Mouse (Mus musculus) embryonic facial prominence, embryonic 14.5 days (tissue): ENCODE measurements around the gene Hpgd. TPM values are rescaled to one million over a fixed set of nuclear protein-coding genes. Genes with fewer than 3 reads are reported as not detected.
"Not testable (repeated sequence)": the region's sequence is repeated elsewhere in the genome, so short reads cannot be mapped to it uniquely, and the experiment has no call there.

ENCODE experiments used
- ATAC-seq: fragments of 200-750 bp; cut with Nextera tagmentation; 2 replicates; pipeline ENCODE4 v1.8.0; 2017; ENCODE audit warnings: low read depth, moderate number of reproducible peaks, moderate TSS enrichment
- DNase-seq: peaks from one replicate; pipeline ENCODE4 v3.0.0-alpha.2; 2015; ENCODE audit warnings: low spot score
- H3K27ac ChIP-seq: fragments of 300-500 bp; sonication (generic); replicated peaks from 2 replicates; pipeline ENCODE4 v1.5.1; 2014; ENCODE audit warnings: low read depth, mild to moderate bottlenecking, low read length, moderate library complexity
- H3K27me3 ChIP-seq: fragments of 300-500 bp; sonication (generic); replicated peaks from 2 replicates; pipeline ENCODE4 v1.6.1; 2014; ENCODE audit warnings: low read length; ENCODE audit not compliant: control insufficient read depth, insufficient read depth
- H3K36me3 ChIP-seq: fragments of 300-500 bp; sonication (generic); 2 replicates; pipeline ENCODE4 v1.6.1; 2014; ENCODE audit warnings: low read length, mixed read lengths; ENCODE audit not compliant: control insufficient read depth, insufficient read depth
- H3K4me1 ChIP-seq: fragments of 300-500 bp; sonication (generic); 2 replicates; pipeline ENCODE4 v1.6.1; 2014; ENCODE audit warnings: antibody characterized with exemption, low read length; ENCODE audit not compliant: control insufficient read depth, insufficient read depth
- H3K4me2 ChIP-seq: fragments of 300-500 bp; sonication (generic); 2 replicates; pipeline ENCODE4 v1.6.1; 2014; ENCODE audit warnings: low read depth, mild to moderate bottlenecking, low read length, moderate library complexity, mixed read lengths
- H3K4me3 ChIP-seq: fragments of 300-500 bp; sonication (generic); 2 replicates; pipeline ENCODE4 v1.5.1; 2014; ENCODE audit warnings: low read depth, mild to moderate bottlenecking, low read length
- H3K9ac ChIP-seq: fragments of 300-500 bp; sonication (generic); 2 replicates; pipeline ENCODE4 v1.6.1; 2014; ENCODE audit warnings: low read depth, mild to moderate bottlenecking, low read length, moderate library complexity, mixed read lengths
- H3K9me3 ChIP-seq: fragments of 300-500 bp; sonication (generic); 2 replicates; pipeline ENCODE4 v1.6.1; 2016; ENCODE audit warnings: low read length; ENCODE audit not compliant: control insufficient read depth
- WGBS: fragments of 180-500 bp; shearing (Covaris S2); extraction: QIAGEN DNeasy Blood & Tissue Kit; methylation state at CpG from one replicate; pipeline ENCODE4 v1.1.7; 2014; 5-methylcytosine and 5-hydroxymethylcytosine counted together
- polyA plus RNA-seq: library from polyadenylated mRNA; unstranded; fragments of >200 nt; fragmentation: Nextera tagmentation; extraction: Ambion mirVana; gene quantifications from 2 replicates; pipeline ENCODE4 v1.2.1, GENCODE M21; 2014

Hpgd gene
- polyA plus RNA-seq: 32.8 and 36.8 TPM in 2 replicates

GRCm38 (mm10) chr8:56294373-56294877, at the start of gene Hpgd:
TSS of gene Hpgd (plus strand) at chr8:56294585.
- WGBS: under 1% methylated on average over 33 of the region's 33 CpGs
- Histone ChIP-seq H3K4me1 (peaks cover 5% of the 10 kb centered on the region), H3K4me3 (peak within 1 kb of the TSS; percentile 52), H3K27me3 (peaks cover 5% of the 10 kb centered on the region; the same call in 1 of the 2 replicates), H3K4me2 (peak within 1 kb of the TSS; percentile 78), H3K9ac (peak within 1 kb of the TSS; percentile 66), H3K27ac (no peak within 1 kb of the TSS; the same call in 1 of the 2 replicates), H3K9me3 (no peaks in the 10 kb centered on the region), H3K36me3 (no peaks in the 10 kb centered on the region)
- peak; percentile 82 for ATAC-seq
- DNase-seq: peak; percentile 80

- not testable (repeated sequence) for H3K9ac ChIP-seq, H3K4me2 ChIP-seq, H3K27me3 ChIP-seq, H3K36me3 ChIP-seq, H3K27ac ChIP-seq, H3K9me3 ChIP-seq, H3K4me3 ChIP-seq, DNase-seq, ATAC-seq, H3K4me1 ChIP-seq
- 67% methylated on average over 3 of the region's 3 CpGs for WGBS
Measured at GRCm38 (mm10) chr8:56251728-56252127, 42.7 kb upstream of the Hpgd start.

- no peak overlapping the region for H3K27ac ChIP-seq
- H3K4me2 ChIP-seq: no peak overlapping the region
- H3K4me1 ChIP-seq: no peaks in the 10 kb centered on the region
- no peak for ATAC-seq
- WGBS: 62% methylated on average over 1 of the region's 1 CpGs
- no peak overlapping the region for H3K4me3 ChIP-seq
- no peaks in the 10 kb centered on the region for H3K9me3 ChIP-seq
- H3K27me3 ChIP-seq: no peaks in the 10 kb centered on the region
- no peak for DNase-seq
- no peak overlapping the region for H3K9ac ChIP-seq
- no peaks in the 10 kb centered on the region for H3K36me3 ChIP-seq
Measured at GRCm38 (mm10) chr8:56252314-56252713, 42.1 kb upstream of the Hpgd start.

- H3K4me1 ChIP-seq: no peaks in the 10 kb centered on the region
- ATAC-seq: no peak
- H3K27ac ChIP-seq: no peak overlapping the region
- 74% methylated on average over 1 of the region's 1 CpGs for WGBS
- no peaks in the 10 kb centered on the region for H3K27me3 ChIP-seq
- no peak overlapping the region for H3K9ac ChIP-seq
- DNase-seq: peak; percentile 16
- no peak overlapping the region for H3K4me2 ChIP-seq
- H3K36me3 ChIP-seq: no peaks in the 10 kb centered on the region
- no peaks in the 10 kb centered on the region for H3K9me3 ChIP-seq
- no peak overlapping the region for H3K4me3 ChIP-seq
Measured at GRCm38 (mm10) chr8:56261190-56261589, 33.2 kb upstream of the Hpgd start.

- no peaks in the 10 kb centered on the region for H3K27me3 ChIP-seq
- H3K36me3 ChIP-seq: no peaks in the 10 kb centered on the region
- WGBS: 50% methylated on average over 10 of the region's 10 CpGs
- peak overlapping the region; percentile 15; the same call in 1 of the 2 replicates for H3K27ac ChIP-seq
- no peak overlapping the region for H3K4me2 ChIP-seq
- no peaks in the 10 kb centered on the region for H3K9me3 ChIP-seq
- H3K4me1 ChIP-seq: peaks cover 4% of the 10 kb centered on the region; the same call in 1 of the 2 replicates
- H3K9ac ChIP-seq: no peak overlapping the region
- H3K4me3 ChIP-seq: no peak overlapping the region
- DNase-seq: peak; percentile 26
- no peak for ATAC-seq
Measured at GRCm38 (mm10) chr8:56269687-56270663, 24.4 kb upstream of the Hpgd start.

- no peaks in the 10 kb centered on the region for H3K36me3 ChIP-seq
- H3K27ac ChIP-seq: no peak overlapping the region
- 53% methylated on average over 1 of the region's 1 CpGs for whole genome bisulfite sequencing
Measured at GRCm38 (mm10) chr8:56272934-56273333, 21.5 kb upstream of the Hpgd start.

GRCm38 (mm10) chr8:56275316-56275715, 19.1 kb upstream of the Hpgd start:
- Histone ChIP-seq H3K27ac (no peak overlapping the region), H3K4me2 (no peak overlapping the region), H3K27me3 (no peaks in the 10 kb centered on the region), H3K9me3 (no peaks in the 10 kb centered on the region), H3K36me3 (no peaks in the 10 kb centered on the region), H3K9ac (no peak overlapping the region), H3K4me1 (no peaks in the 10 kb centered on the region), H3K4me3 (no peak overlapping the region)
- no peak for DNase-seq
- ATAC-seq: no peak

More at GRCm38 (mm10) chr8:56272934-56273333, 21.5 kb upstream of the Hpgd start:
- Histone ChIP-seq H3K4me1 (peaks cover 4% of the 10 kb centered on the region; the same call in 1 of the 2 replicates), H3K9ac (no peak overlapping the region), H3K9me3 (no peaks in the 10 kb centered on the region), H3K27me3 (no peaks in the 10 kb centered on the region), H3K4me3 (no peak overlapping the region), H3K4me2 (no peak overlapping the region)
- DNase-seq (no peak), ATAC-seq (no peak)

GRCm38 (mm10) chr8:56277810-56278528, 16.4 kb upstream of the Hpgd start:
- Histone ChIP-seq H3K4me2 (no peak overlapping the region), H3K4me1 (no peaks in the 10 kb centered on the region), H3K9ac (no peak overlapping the region), H3K4me3 (no peak overlapping the region), H3K27ac (no peak overlapping the region), H3K9me3 (no peaks in the 10 kb centered on the region), H3K36me3 (no peaks in the 10 kb centered on the region), H3K27me3 (no peaks in the 10 kb centered on the region)
- ATAC-seq: no peak
- WGBS: 79% methylated on average over 5 of the region's 9 CpGs
- no peak for DNase-seq
